Comparison of ENCODE assay signal across 10 mouse cellular contexts in the genomic region with DNA sequence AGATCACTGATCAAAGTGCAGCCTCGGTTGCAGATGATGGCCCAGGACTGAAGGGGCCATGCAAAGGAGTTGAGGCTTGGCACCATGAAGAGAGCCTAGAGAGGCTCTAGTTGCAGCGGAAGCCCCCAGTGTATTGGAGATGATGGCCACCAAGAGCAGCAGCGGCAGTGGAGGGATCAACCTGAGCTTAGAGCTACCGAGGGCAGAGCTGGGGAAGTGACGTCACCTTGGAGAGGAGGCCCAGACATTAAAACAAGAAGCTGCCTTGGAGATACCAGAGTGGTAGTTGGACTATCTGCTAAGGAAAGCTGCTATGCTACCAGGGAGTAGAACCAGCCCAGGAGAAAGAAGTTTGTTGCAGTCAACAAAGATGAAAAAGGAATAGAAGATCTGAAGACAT.
"Had no signal": no experiment of that assay in that cellular context is flagged by ENCODE, and none has a peak within 500 bp of the region (broad histone marks: within the 10 kb centered on the region; RNA-seq: fewer than 3 reads in every experiment).

No protein-coding gene starts in this region.

- DNase-seq: liver, postnatal 0 days; lung, adult 2 months; lung, postnatal 14 days; retina, postnatal 1 day; right cerebral cortex, adult 18-20 months; right cerebral cortex, postnatal 25 days; right cerebral cortex, postnatal 4 days; thymus, adult 2 months; thymus, postnatal 25 days; thymus, postnatal 4 days had no signal
